Mouse (Mus musculus): ENCODE measurements around the gene Rnaseh2c.

DNA sequence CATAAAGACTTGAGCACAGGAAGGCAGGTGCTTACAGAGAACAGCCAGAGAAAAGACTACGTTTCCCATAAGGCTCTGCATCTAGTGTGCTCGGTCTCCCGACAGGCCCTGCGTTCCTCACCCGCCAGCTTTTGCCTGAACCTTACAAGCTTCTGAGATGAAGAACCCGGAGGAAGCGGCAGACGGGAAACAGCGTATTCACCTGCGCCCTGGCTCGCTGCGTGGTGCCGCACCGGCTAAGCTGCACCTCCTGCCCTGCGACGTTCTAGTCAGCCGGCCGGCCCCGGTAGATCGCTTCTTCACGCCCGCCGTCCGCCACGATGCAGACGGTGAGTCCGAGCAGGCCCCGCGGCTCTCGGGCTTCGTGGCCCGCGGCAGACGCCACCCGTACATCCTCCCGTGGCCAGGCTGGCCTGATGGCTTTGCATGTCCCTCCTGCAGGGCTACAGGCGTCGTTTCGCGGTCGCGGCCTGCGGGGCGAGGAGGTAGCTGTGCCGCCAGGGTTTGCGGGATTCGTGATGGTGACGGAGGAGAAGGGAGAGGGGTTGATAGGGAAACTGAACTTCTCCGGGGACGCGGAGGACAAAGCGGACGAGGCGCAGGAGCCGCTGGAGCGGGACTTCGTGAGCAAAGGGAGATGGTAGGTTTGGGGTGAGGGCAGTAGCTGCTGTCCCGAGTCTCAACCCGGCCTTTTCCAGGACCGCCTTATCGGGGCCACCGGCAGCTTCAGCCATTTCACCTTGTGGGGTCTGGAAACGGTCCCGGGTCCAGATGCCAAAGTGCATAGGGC, at the start of gene Rnaseh2c:
- TF ChIP-seq CTCF (IDR thresholded peaks at IDR 0.05; ENCODE audit: low read depth, low read length): no peak
- no peak for TF ChIP-seq POLR2A (IDR thresholded peaks at IDR 0.05; ENCODE audit: borderline replicate concordance, low read depth, low read length)

All from bone marrow macrophage, adult 2 months (primary cell).